21 mouse cellular contexts compared by ENCODE assay signal in genomic region chr9:102346801-102347200, GRCm38 (mm10).
"Had no signal": no experiment of that assay in that cellular context is flagged by ENCODE, and none has a peak within 500 bp of the region (broad histone marks: within the 10 kb centered on the region; RNA-seq: fewer than 3 reads in every experiment).

No protein-coding gene starts in this region.

- ATAC-seq: intestine, postnatal 0 days had no signal

- H3K4me3 ChIP-seq: left cerebral cortex, adult 2 months; limb, embryonic 12.5 days; limb, embryonic 15.5 days; lung, embryonic 15.5 days; megakaryocyte, embryonic 14.5 days; midbrain, embryonic 10.5 days; neural tube, embryonic 12.5 days; neural tube, embryonic 15.5 days; stomach, embryonic 15.5 days had no signal

- H3K36me3 ChIP-seq: limb, embryonic 12.5 days; limb, embryonic 15.5 days; lung, embryonic 15.5 days; midbrain, embryonic 10.5 days; neural tube, embryonic 12.5 days; neural tube, embryonic 15.5 days; stomach, embryonic 15.5 days had no signal

- H3K9ac ChIP-seq: limb, embryonic 12.5 days; limb, embryonic 15.5 days; liver, embryonic 14.5 days; lung, embryonic 15.5 days; neural tube, embryonic 12.5 days; neural tube, embryonic 15.5 days; stomach, embryonic 15.5 days had no signal

- H3K27ac ChIP-seq: kidney, postnatal 0 days; left cerebral cortex, adult 2 months; limb, embryonic 12.5 days; limb, embryonic 15.5 days; liver, embryonic 14.5 days; lung, embryonic 15.5 days; midbrain, embryonic 10.5 days; neural tube, embryonic 12.5 days; neural tube, embryonic 15.5 days; stomach, embryonic 15.5 days had no signal

- H3K9me3 ChIP-seq: limb, embryonic 12.5 days; limb, embryonic 15.5 days; lung, embryonic 15.5 days; megakaryocyte, embryonic 14.5 days; midbrain, embryonic 10.5 days; neural tube, embryonic 12.5 days; neural tube, embryonic 15.5 days; stomach, embryonic 15.5 days had no signal

- DNase-seq: kidney, adult 2 months; layer of hippocampus, postnatal 36 days; lung, postnatal 10 days; lung, postnatal 36 days; midbrain, embryonic 14.5 days; right cerebral cortex, adult 18-20 months; right cerebral cortex, postnatal 14 days; right cerebral cortex, postnatal 4 days; thymus, postnatal 25 days had no signal

- H3K4me2 ChIP-seq: limb, embryonic 12.5 days; limb, embryonic 15.5 days; lung, embryonic 15.5 days; neural tube, embryonic 12.5 days; neural tube, embryonic 15.5 days; stomach, embryonic 15.5 days had no signal

- H3K4me1 ChIP-seq: limb, embryonic 15.5 days; lung, embryonic 15.5 days; neural tube, embryonic 12.5 days; stomach, embryonic 15.5 days had no signal
